Mouse (Mus musculus) stomach, embryonic 15.5 days (tissue): ENCODE results near the gene Tab1. TPM values are rescaled to one million over a fixed set of nuclear protein-coding genes. Genes with fewer than 3 reads are reported as not detected.
A peak's percentile ranks its signal among the peaks of the same experiment; 100 is the strongest.

Experiments used
- ATAC-seq: fragments of 200-750 bp; cut with Nextera tagmentation; 2 replicates; pipeline ENCODE4 v1.8.0; 2017; ENCODE audit warnings: low read depth, moderate number of reproducible peaks, moderate TSS enrichment; ENCODE audit not compliant: insufficient read depth, low FRiP score
- H3K27ac ChIP-seq: fragments of 300-500 bp; sonication (generic); 2 replicates; pipeline ENCODE4 v1.5.1; 2015; ENCODE audit warnings: mild to moderate bottlenecking, inconsistent platforms
- H3K27me3 ChIP-seq: fragments of 300-500 bp; sonication (generic); replicated peaks from 2 replicates; pipeline ENCODE4 v1.6.1; 2015; ENCODE audit warnings: inconsistent platforms
- H3K36me3 ChIP-seq: fragments of 300-500 bp; sonication (generic); 2 replicates; pipeline ENCODE4 v1.6.1; 2015; ENCODE audit warnings: inconsistent platforms
- H3K4me1 ChIP-seq: fragments of 300-500 bp; sonication (generic); 2 replicates; pipeline ENCODE4 v1.6.1; 2015; ENCODE audit warnings: inconsistent platforms
- H3K4me2 ChIP-seq: fragments of 300-500 bp; sonication (generic); 2 replicates; pipeline ENCODE4 v1.6.1; 2015; ENCODE audit warnings: mild to moderate bottlenecking, inconsistent platforms
- H3K4me3 ChIP-seq: fragments of 300-500 bp; sonication (generic); replicated peaks from 2 replicates; pipeline ENCODE4 v1.5.1; 2015; ENCODE audit warnings: inconsistent platforms
- H3K9ac ChIP-seq: fragments of 300-500 bp; sonication (generic); 2 replicates; pipeline ENCODE4 v1.6.1; 2015; ENCODE audit warnings: inconsistent platforms
- H3K9me3 ChIP-seq: fragments of 300-500 bp; sonication (generic); 2 replicates; pipeline ENCODE4 v1.6.1; 2016; ENCODE audit warnings: inconsistent platforms
- WGBS: fragments of 180-500 bp; shearing (Covaris S2); methylation state at CpG from one replicate; pipeline ENCODE4 v1.1.7; 2015; 5-methylcytosine and 5-hydroxymethylcytosine counted together
- polyA plus RNA-seq: library from polyadenylated mRNA; unstranded; fragments of >200 nt; fragmentation: Nextera tagmentation; extraction: Ambion mirVana; gene quantifications from 2 replicates; pipeline ENCODE4 v1.2.1, GENCODE M21; 2015

Tab1 gene
- polyA plus RNA-seq, 1 experiment from 2014 or later, result 29.5 TPM

DNA sequence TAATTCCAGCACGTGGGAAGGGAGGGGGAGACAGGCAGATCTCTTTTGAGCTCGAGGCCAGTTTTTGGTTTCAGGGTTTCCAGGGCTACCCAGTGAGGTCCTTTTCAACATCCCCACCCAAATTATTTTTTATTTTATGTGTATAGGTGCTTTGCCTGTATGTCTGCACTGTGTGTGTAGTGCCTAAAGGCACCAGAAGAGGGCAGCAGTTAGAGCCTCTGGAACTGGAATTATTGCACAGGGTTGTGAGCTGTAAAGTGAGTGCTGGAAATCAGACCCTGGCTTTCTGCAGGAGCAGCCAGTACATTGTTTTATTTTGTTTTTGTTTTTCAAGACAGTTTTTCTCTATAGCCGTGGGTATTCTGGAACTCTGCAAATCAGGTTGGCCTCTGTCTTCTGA, 9.2 kb downstream of the Tab1 start:
- Histone ChIP-seq H3K4me2 (no peak overlapping the region), H3K4me1 (0 out of 2 replicates have a peak, but pooled peaks cover 19% of the 10 kb centered on the region), H3K9me3 (no peaks in the 10 kb centered on the region), H3K4me3 (no peak overlapping the region), H3K9ac (no peak overlapping the region), H3K36me3 (0 out of 2 replicates have a peak, but pooled peaks cover 16% of the 10 kb centered on the region), H3K27me3 (no peaks in the 10 kb centered on the region), H3K27ac (no peak overlapping the region)
- 93% methylated on average over 3 of the region's 3 CpGs for WGBS
- ATAC-seq, result no peak

DNA sequence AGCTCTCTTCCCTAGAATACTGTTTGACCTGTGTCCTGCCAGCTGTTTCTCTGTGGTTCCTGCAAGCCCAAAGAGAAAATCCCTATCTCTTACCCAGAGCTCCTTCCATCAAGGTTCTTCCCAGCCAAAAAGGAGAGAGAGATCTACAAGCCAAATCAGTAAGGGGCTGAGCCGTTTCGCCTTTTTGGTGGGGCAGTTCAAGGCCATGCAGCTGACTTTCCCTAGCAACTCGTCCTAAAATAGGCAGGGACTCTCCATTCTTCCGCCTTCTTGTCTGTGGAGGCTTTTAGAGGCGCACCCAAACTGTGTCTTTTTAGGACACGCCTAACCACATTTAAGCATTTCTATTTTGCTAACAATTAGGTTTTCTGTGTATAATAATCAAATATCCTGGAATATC, 10.8 kb downstream of the Tab1 start:
- Histone ChIP-seq H3K4me1 (0 out of 2 replicates have a peak, but pooled peaks cover 6% of the 10 kb centered on the region), H3K4me2 (no peak overlapping the region), H3K4me3 (no peak overlapping the region), H3K27me3 (no peaks in the 10 kb centered on the region), H3K27ac (no peak overlapping the region), H3K9ac (no peak overlapping the region), H3K9me3 (no peaks in the 10 kb centered on the region), H3K36me3 (0 out of 2 replicates have a peak, but pooled peaks cover 13% of the 10 kb centered on the region)
- no peak for ATAC-seq
- WGBS, result 89% methylated on average over 6 of the region's 6 CpGs

DNA sequence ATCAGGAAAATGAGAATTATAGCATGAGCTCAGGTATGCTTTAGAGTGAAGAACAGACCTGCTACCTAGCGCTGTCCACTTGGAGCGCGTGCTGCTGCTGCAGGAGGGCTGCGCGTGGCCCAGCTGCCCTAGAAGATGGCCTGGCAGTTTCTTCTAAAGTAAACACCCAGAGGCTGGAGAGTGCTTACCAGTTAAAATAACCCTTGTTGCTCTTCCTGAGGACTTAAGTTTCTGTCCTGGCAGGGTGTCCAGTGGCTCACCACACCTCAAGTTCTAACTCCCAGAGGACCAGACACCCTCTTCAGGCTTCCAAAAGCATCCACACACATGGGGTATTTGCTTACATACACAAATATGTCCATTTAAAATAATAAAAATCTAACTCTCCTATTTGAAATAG, 12.5 kb downstream of the Tab1 start:
- Histone ChIP-seq H3K4me2 (no peak overlapping the region), H3K36me3 (peaks cover 20% of the 10 kb centered on the region; the same call in 1 of the 2 replicates), H3K27me3 (no peaks in the 10 kb centered on the region), H3K9ac (no peak overlapping the region), H3K9me3 (no peaks in the 10 kb centered on the region), H3K4me1 (no peaks in the 10 kb centered on the region), H3K27ac (no peak overlapping the region), H3K4me3 (no peak overlapping the region)
- no peak for ATAC-seq
- WGBS, result 83% methylated on average over 5 of the region's 5 CpGs

DNA sequence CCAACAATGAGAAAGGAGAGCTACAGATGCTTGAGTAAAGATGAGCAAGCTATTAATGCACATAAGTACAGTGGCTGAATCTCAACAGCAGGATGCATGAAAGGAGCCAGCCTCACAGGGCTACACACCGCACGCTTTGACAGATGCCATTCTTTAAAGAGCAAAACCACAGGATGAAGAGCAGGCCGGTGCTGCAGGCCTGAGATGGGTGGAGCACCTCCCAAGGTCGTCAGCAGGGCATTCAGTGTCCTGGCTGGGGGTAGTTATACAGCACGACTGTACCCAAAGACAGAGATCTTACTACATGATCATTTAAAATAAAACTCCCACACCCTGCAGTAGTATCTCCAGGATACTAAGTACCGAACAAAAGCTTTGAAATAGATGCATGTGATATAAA, 13.2 kb downstream of the Tab1 start:
- 50% methylated on average over 6 of the region's 6 CpGs for WGBS
- no peak overlapping the region for H3K4me2 ChIP-seq
- peaks cover 18% of the 10 kb centered on the region; the same call in 1 of the 2 replicates for H3K36me3 ChIP-seq
- ATAC-seq, result no peak
- no peak overlapping the region for H3K9ac ChIP-seq
- H3K9me3 ChIP-seq, result no peaks in the 10 kb centered on the region
- no peak overlapping the region for H3K27ac ChIP-seq
- no peaks in the 10 kb centered on the region for H3K4me1 ChIP-seq
- no peaks in the 10 kb centered on the region for H3K27me3 ChIP-seq
- no peak overlapping the region for H3K4me3 ChIP-seq

DNA sequence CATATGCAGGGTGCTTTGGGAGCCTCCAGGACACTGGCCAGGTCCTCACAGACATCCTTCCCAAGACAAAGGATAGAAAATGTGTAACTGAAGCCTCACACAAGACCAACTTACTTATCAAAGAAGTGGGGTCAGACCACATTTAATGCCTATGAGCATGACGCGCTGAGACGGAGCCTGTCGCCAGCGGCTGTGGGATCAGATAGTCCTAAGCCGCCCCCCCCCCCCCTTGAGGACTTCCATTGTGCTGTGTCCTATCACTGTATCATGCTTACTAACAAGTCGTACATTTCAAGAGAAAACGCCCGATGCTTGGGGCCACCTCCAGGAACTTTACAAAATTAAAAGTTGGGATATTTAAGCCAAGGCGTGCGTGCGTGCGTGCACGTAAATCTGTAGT, 14.2 kb downstream of the Tab1 start:
- H3K9me3 ChIP-seq, result no peaks in the 10 kb centered on the region
- H3K9ac ChIP-seq, result no peak overlapping the region
- no peak overlapping the region for H3K4me2 ChIP-seq
- H3K27ac ChIP-seq, result no peak overlapping the region
- peaks cover 18% of the 10 kb centered on the region for H3K36me3 ChIP-seq
- H3K4me3 ChIP-seq, result no peak overlapping the region
- ATAC-seq, result no peak
- no peaks in the 10 kb centered on the region for H3K27me3 ChIP-seq
- H3K4me1 ChIP-seq, result no peaks in the 10 kb centered on the region
- 85% methylated on average over 14 of the region's 14 CpGs for WGBS

- no peak overlapping the region for H3K4me3 ChIP-seq
- no peaks in the 10 kb centered on the region for H3K27me3 ChIP-seq
- WGBS, result 63% methylated on average over 5 of the region's 5 CpGs
- H3K9me3 ChIP-seq, result no peaks in the 10 kb centered on the region
- ATAC-seq, result no peak
- H3K9ac ChIP-seq, result no peak overlapping the region
- no peak overlapping the region for H3K4me2 ChIP-seq
- no peaks in the 10 kb centered on the region for H3K4me1 ChIP-seq
- peaks cover 17% of the 10 kb centered on the region for H3K36me3 ChIP-seq
- no peak overlapping the region for H3K27ac ChIP-seq
These were observed 14.6 kb downstream of the Tab1 start for GRCm38 (mm10) chr15:80147511-80147910.

- Histone ChIP-seq H3K4me1 (no peaks in the 10 kb centered on the region), H3K27ac (no peak overlapping the region), H3K4me3 (no peak overlapping the region), H3K27me3 (no peaks in the 10 kb centered on the region), H3K36me3 (peaks cover 22% of the 10 kb centered on the region), H3K9me3 (no peaks in the 10 kb centered on the region), H3K4me2 (no peak overlapping the region), H3K9ac (no peak overlapping the region)
- no peak for ATAC-seq
- 80% methylated on average over 8 of the region's 8 CpGs for WGBS
These were observed 15.6 kb downstream of the Tab1 start for GRCm38 (mm10) chr15:80148565-80148964.

GRCm38 (mm10) chr15:80149517-80149916, 16.6 kb downstream of the Tab1 start:
- no peak for ATAC-seq
- Histone ChIP-seq H3K4me2 (no peak overlapping the region), H3K9ac (no peak overlapping the region), H3K4me3 (no peak overlapping the region), H3K36me3 (peaks cover 28% of the 10 kb centered on the region), H3K27ac (no peak overlapping the region), H3K27me3 (no peaks in the 10 kb centered on the region), H3K9me3 (no peaks in the 10 kb centered on the region), H3K4me1 (no peaks in the 10 kb centered on the region)
- 91% methylated on average over 7 of the region's 7 CpGs for WGBS

DNA sequence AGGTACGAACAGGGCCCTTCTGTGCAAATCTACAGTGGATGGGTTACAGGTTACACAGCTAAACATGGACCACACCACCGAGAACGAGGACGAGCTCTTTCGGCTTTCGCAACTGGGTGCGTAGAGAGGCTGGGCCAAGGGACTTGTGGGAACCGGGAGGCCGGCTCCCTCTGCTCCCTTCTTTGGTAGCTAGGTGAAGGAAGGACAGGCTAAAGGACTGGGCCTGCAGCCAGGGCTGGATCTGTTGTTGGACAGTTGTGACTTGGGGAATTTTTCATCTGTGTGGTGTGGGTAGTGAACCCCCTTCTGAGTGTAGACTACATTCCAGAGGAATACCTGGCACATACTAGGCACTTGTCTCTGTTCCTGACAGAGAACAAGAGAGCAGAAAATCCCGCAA, 19.7 kb downstream of the Tab1 start:
- no peak overlapping the region for H3K4me2 ChIP-seq
- 87% methylated on average over 10 of the region's 10 CpGs for WGBS
- H3K9me3 ChIP-seq, result no peaks in the 10 kb centered on the region
- no peak overlapping the region for H3K9ac ChIP-seq
- H3K4me1 ChIP-seq, result peaks cover 4% of the 10 kb centered on the region; the same call in 1 of the 2 replicates
- no peaks in the 10 kb centered on the region for H3K27me3 ChIP-seq
- H3K36me3 ChIP-seq, result peaks cover 42% of the 10 kb centered on the region
- H3K4me3 ChIP-seq, result no peak overlapping the region
- H3K27ac ChIP-seq, result no peak overlapping the region
- ATAC-seq, result no peak

GRCm38 (mm10) chr15:80153757-80154156, 20.8 kb downstream of the Tab1 start:
- Histone ChIP-seq H3K36me3 (peaks cover 46% of the 10 kb centered on the region), H3K4me3 (no peak overlapping the region), H3K4me2 (no peak overlapping the region), H3K27ac (no peak overlapping the region), H3K27me3 (no peaks in the 10 kb centered on the region), H3K9ac (no peak overlapping the region), H3K9me3 (no peaks in the 10 kb centered on the region), H3K4me1 (peaks cover 13% of the 10 kb centered on the region)
- WGBS, result 83% methylated on average over 11 of the region's 11 CpGs
- no peak for ATAC-seq

DNA sequence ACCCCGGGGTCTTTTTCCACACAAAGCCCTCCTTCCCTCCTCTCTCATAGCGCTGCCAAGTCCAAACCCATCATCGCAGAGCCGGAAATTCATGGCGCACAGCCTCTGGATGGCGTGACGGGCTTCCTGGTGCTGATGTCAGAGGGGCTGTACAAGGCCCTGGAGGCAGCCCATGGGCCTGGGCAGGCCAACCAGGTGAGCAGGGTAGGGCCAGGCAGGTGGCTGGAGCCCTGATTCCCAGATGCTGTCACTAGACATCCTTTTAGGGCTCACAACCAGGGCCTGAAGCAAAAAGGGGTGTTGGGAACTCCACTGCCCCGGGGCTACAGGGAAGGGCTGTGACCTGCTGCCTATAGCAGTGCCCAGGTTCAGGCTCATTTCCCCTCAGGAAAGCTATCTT, 22.8 kb downstream of the Tab1 start:
- no peaks in the 10 kb centered on the region for H3K9me3 ChIP-seq
- no peak for ATAC-seq
- peaks cover 31% of the 10 kb centered on the region for H3K4me1 ChIP-seq
- no peak overlapping the region for H3K4me2 ChIP-seq
- no peak overlapping the region for H3K9ac ChIP-seq
- H3K27me3 ChIP-seq, result no peaks in the 10 kb centered on the region
- H3K27ac ChIP-seq, result no peak overlapping the region
- no peak overlapping the region for H3K4me3 ChIP-seq
- 84% methylated on average over 8 of the region's 8 CpGs for WGBS
- H3K36me3 ChIP-seq, result peaks cover 57% of the 10 kb centered on the region

- H3K4me2 ChIP-seq, result no peak overlapping the region
- ATAC-seq, result no peak
- peaks cover 33% of the 10 kb centered on the region for H3K4me1 ChIP-seq
- peaks cover 62% of the 10 kb centered on the region for H3K36me3 ChIP-seq
- no peak overlapping the region for H3K4me3 ChIP-seq
- no peaks in the 10 kb centered on the region for H3K9me3 ChIP-seq
- no peak overlapping the region for H3K9ac ChIP-seq
- H3K27me3 ChIP-seq, result no peaks in the 10 kb centered on the region
- H3K27ac ChIP-seq, result peak overlapping the region; percentile 91
- WGBS, result 82% methylated on average over 22 of the region's 22 CpGs
These were observed 24.4 kb downstream of the Tab1 start for GRCm38 (mm10) chr15:80157197-80157943.
